Mouse (Mus musculus): ENCODE data around the gene Gm10160. TPM values are rescaled to one million over a fixed set of nuclear protein-coding genes. Genes with fewer than 3 reads are reported as not detected.

The Gm10160 gene
- polyA plus RNA-seq, 1 experiment from 2014 or later: not detected

Other genes with a start within 250 kb of the Gm10160 start
- 12.2 and 14.6 TPM in 2 replicates for gene Homer2, start 148.3 kb downstream of the Gm10160 start, polyA plus RNA-seq (2016; fragmentation: Nextera tagmentation; extraction: Ambion mirVana)
- 127 and 130 TPM in 2 replicates for gene Ramac, start 92.9 kb downstream of the Gm10160 start, polyA plus RNA-seq (2016; fragmentation: Nextera tagmentation; extraction: Ambion mirVana)
- gene 3110040N11Rik, start 66.3 kb downstream of the Gm10160 start, polyA plus RNA-seq (2016; fragmentation: Nextera tagmentation; extraction: Ambion mirVana): 42.6 and 50.2 TPM in 2 replicates
- gene Btbd1, start 26.4 kb downstream of the Gm10160 start, polyA plus RNA-seq (2016; fragmentation: Nextera tagmentation; extraction: Ambion mirVana): 56.2 and 58.9 TPM in 2 replicates
- 10.7 and 12.2 TPM in 2 replicates for gene Tm6sf1, start 3.2 kb upstream of the Gm10160 start, polyA plus RNA-seq (2016; fragmentation: Nextera tagmentation; extraction: Ambion mirVana)
- gene Hdgfl3, start 78.7 kb upstream of the Gm10160 start, polyA plus RNA-seq (2016; fragmentation: Nextera tagmentation; extraction: Ambion mirVana): 23.6 and 27.5 TPM in 2 replicates
- gene Bnc1, start 136.5 kb upstream of the Gm10160 start, polyA plus RNA-seq (2016; fragmentation: Nextera tagmentation; extraction: Ambion mirVana): 3.1 and 4.5 TPM in 2 replicates

Data from embryonic facial prominence, embryonic 10.5 days (tissue).